Comparison of ENCODE assay signal across 15 mouse cellular contexts in the genomic region with DNA sequence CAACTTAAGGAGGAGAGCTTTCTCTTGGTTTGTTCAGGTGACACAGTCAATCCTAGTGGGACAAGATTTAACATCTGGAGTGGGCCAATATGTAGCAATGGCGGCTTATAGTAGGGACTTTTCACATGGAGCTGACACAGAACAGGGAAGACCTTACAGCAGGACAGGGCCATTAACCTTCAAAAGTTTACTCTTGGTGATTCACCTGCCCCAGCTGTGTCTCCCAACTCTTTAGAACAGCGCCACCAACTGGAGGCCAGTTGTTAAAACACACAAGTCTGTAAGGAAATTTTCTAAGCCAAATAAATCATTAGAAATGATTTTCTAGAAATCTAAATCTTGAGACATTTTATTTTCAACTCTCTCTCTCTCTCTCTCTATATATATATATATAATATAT. TPM values are rescaled to one million over a fixed set of nuclear protein-coding genes. Genes with fewer than 3 reads are reported as not detected.
DNase-seq lines count a peak whose midpoint lies in the region; ATAC-seq and TF ChIP-seq lines count a peak whose summit lies in the region.
"Had no signal": no experiment of that assay in that cellular context is flagged by ENCODE, and none has a peak within 500 bp of the region (broad histone marks: within the 10 kb centered on the region; RNA-seq: fewer than 3 reads in every experiment).

No protein-coding gene starts in this region.

- WGBS in heart, adult 2 months, result 43% methylated on average over 2 of the region's 2 CpGs
- WGBS in midbrain, postnatal 0 days, result 38% methylated on average over 2 of the region's 2 CpGs
- 44% methylated on average over 2 of the region's 2 CpGs for whole genome bisulfite sequencing in midbrain, embryonic 13.5 days
- 34% methylated on average over 2 of the region's 2 CpGs for WGBS in liver, embryonic 14.5 days (ENCODE audit: insufficient replicate concordance)

- ATAC-seq in midbrain, postnatal 0 days (ENCODE audit: low FRiP score), result no peak
- no peak for ATAC-seq in midbrain, embryonic 13.5 days
- no peak for ATAC-seq in Patski
- ATAC-seq in liver, embryonic 14.5 days (ENCODE audit: insufficient read depth), result no peak
- ATAC-seq in activated CD4-positive, CD25-positive, alpha-beta regulatory T cell, adult 4 months, result no peak
- ATAC-seq in erythroid progenitor cell, adult 5-6 weeks (replicated peaks; ENCODE audit: low FRiP score, poor library complexity, severe bottlenecking), result no peak

- H3K27me3 ChIP-seq in heart, adult 2 months (ENCODE audit: control insufficient read depth, insufficient read depth, low read length), result no peaks in the 10 kb centered on the region
- no peaks in the 10 kb centered on the region for H3K27me3 ChIP-seq in midbrain, postnatal 0 days (ENCODE audit: insufficient read depth, low read length)
- no peaks in the 10 kb centered on the region for H3K27me3 ChIP-seq in midbrain, embryonic 13.5 days
- peaks cover 10% of the 10 kb centered on the region for H3K27me3 ChIP-seq in Patski
- H3K27me3 ChIP-seq in liver, embryonic 14.5 days (ENCODE audit: control insufficient read depth, insufficient read depth, low read length), result no peaks in the 10 kb centered on the region
- H3K27me3 ChIP-seq: embryonic facial prominence, embryonic 13.5 days; neural tube, embryonic 12.5 days had no signal

- POLR2A ChIA-PET in Patski (lab: Charles Lee), result no interaction called here

- H3K79me2 ChIP-seq in heart, adult 2 months (replicated peaks; ENCODE audit: control insufficient read depth, insufficient read depth, low read length), result no peaks in the 10 kb centered on the region

- H3K4me2 ChIP-seq in midbrain, postnatal 0 days (ENCODE audit: low read depth, low read length, poor library complexity, severe bottlenecking), result no peak overlapping the region
- H3K4me2 ChIP-seq in midbrain, embryonic 13.5 days (replicated peaks), result no peak overlapping the region
- no peak overlapping the region for H3K4me2 ChIP-seq in liver, embryonic 14.5 days (ENCODE audit: low read depth)
- H3K4me2 ChIP-seq: embryonic facial prominence, embryonic 13.5 days; lung, embryonic 14.5 days; neural tube, embryonic 12.5 days had no signal

- TF ChIP-seq CTCF in heart, adult 2 months (IDR thresholded peaks at IDR 0.05), result peak; percentile 51
- TF ChIP-seq CTCF in midbrain, postnatal 0 days (IDR thresholded peaks at IDR 0.05), result peak; percentile 20; the same call in 1 of the 2 replicates
- peak; percentile 60 for TF ChIP-seq CTCF in Patski (IDR thresholded peaks at IDR 0.05)
- peak; percentile 42 for TF ChIP-seq CTCF in liver, embryonic 14.5 days (IDR thresholded peaks at IDR 0.05; ENCODE audit: low read depth)

- TF ChIP-seq EP300 in heart, adult 2 months (IDR thresholded peaks at IDR 0.05; ENCODE audit: insufficient read depth, low read depth, low read length), result no peak
- TF ChIP-seq EP300 in liver, embryonic 14.5 days (IDR thresholded peaks at IDR 0.05; ENCODE audit: low read depth), result no peak

- intact Hi-C loops in heart, adult 2 months (cut with DNase I), result no loop called here

- no peaks in the 10 kb centered on the region for H3K36me3 ChIP-seq in heart, adult 2 months (ENCODE audit: control insufficient read depth, insufficient read depth, low read length)
- H3K36me3 ChIP-seq in midbrain, postnatal 0 days (ENCODE audit: insufficient read depth, low read length), result no peaks in the 10 kb centered on the region
- no peaks in the 10 kb centered on the region for H3K36me3 ChIP-seq in midbrain, embryonic 13.5 days
- H3K36me3 ChIP-seq in liver, embryonic 14.5 days (replicated peaks; ENCODE audit: control insufficient read depth, insufficient read depth, low read depth), result no peaks in the 10 kb centered on the region
- H3K36me3 ChIP-seq: embryonic facial prominence, embryonic 13.5 days; G1E; hindbrain, embryonic 10.5 days; neural tube, embryonic 12.5 days had no signal

- in situ Hi-C loops in Patski (cut with MboI; ENCODE audit: low pct_unique_long_range_greater_than_20kb), result no loop called here

- CTCF ChIA-PET in Patski (lab: Charles Lee), result interaction anchor here (1.0 to 4.4 kb wide), 6 partner anchors 11 to 28 kb away, joined by 3 to 21 read pairs (median 4); no protein-coding TSS in a partner anchor

- no peak for DNase-seq in heart, adult 2 months
- DNase-seq in heart, adult 8-10 months (ENCODE audit: low spot score), result no peak
- no peak for DNase-seq in midbrain, postnatal 0 days (ENCODE audit: low spot score)
- no peak for DNase-seq in Patski (ENCODE audit: low read depth, low spot score)
- peak; percentile 10 to 36 (median 29) for DNase-seq in liver, embryonic 14.5 days (ENCODE audit: low read depth in 3 of 3, low spot score in 3 of 3)
- DNase-seq: cerebellum, adult 11 months; lung, embryonic 14.5 days had no signal

- H3K4me1 ChIP-seq in heart, adult 2 months (ENCODE audit: control insufficient read depth, insufficient read depth, low read length), result no peaks in the 10 kb centered on the region
- no peaks in the 10 kb centered on the region for H3K4me1 ChIP-seq in midbrain, postnatal 0 days (ENCODE audit: insufficient read depth, low read length)
- no peaks in the 10 kb centered on the region for H3K4me1 ChIP-seq in midbrain, embryonic 13.5 days (replicated peaks)
- H3K4me1 ChIP-seq in liver, embryonic 14.5 days (replicated peaks; ENCODE audit: control insufficient read depth in 2 of 2, insufficient read depth in 2 of 2, low read length in 1 of 2), result peaks cover 11 to 20% of the 10 kb centered on the region in 2 experiments
- H3K4me1 ChIP-seq: embryonic facial prominence, embryonic 13.5 days; neural tube, embryonic 12.5 days had no signal

- H3K27ac ChIP-seq in heart, adult 2 months, result no peak overlapping the region
- H3K27ac ChIP-seq in midbrain, postnatal 0 days (ENCODE audit: low read depth, low read length), result no peak overlapping the region
- no peak overlapping the region for H3K27ac ChIP-seq in midbrain, embryonic 13.5 days
- H3K27ac ChIP-seq in liver, embryonic 14.5 days, result no peak overlapping the region
- H3K27ac ChIP-seq: embryonic facial prominence, embryonic 13.5 days; hindbrain, embryonic 10.5 days; neural tube, embryonic 12.5 days had no signal

- no peak overlapping the region for H3K9ac ChIP-seq in heart, adult 2 months (ENCODE audit: low read depth, low read length)
- H3K9ac ChIP-seq in midbrain, postnatal 0 days (replicated peaks; ENCODE audit: low read length, poor library complexity, severe bottlenecking), result no peak overlapping the region
- no peak overlapping the region for H3K9ac ChIP-seq in midbrain, embryonic 13.5 days (replicated peaks)
- H3K9ac ChIP-seq in liver, embryonic 14.5 days (replicated peaks), result no peak overlapping the region
- H3K9ac ChIP-seq: embryonic facial prominence, embryonic 13.5 days; lung, embryonic 14.5 days; neural tube, embryonic 12.5 days had no signal

- no peak overlapping the region for H3K4me3 ChIP-seq in heart, adult 2 months
- H3K4me3 ChIP-seq in midbrain, postnatal 0 days (ENCODE audit: low read depth, low read length), result no peak overlapping the region
- H3K4me3 ChIP-seq in midbrain, embryonic 13.5 days (replicated peaks), result no peak overlapping the region
- no peak overlapping the region for H3K4me3 ChIP-seq in liver, embryonic 14.5 days (ENCODE audit: insufficient read depth in 1 of 2, low read depth in 2 of 2, low read length in 2 of 2)
- H3K4me3 ChIP-seq: embryonic facial prominence, embryonic 13.5 days; hindbrain, embryonic 10.5 days; neural tube, embryonic 12.5 days had no signal

- H3K9me3 ChIP-seq in midbrain, postnatal 0 days (ENCODE audit: low read length), result no peaks in the 10 kb centered on the region
- no peaks in the 10 kb centered on the region for H3K9me3 ChIP-seq in midbrain, embryonic 13.5 days
- H3K9me3 ChIP-seq in liver, embryonic 14.5 days (ENCODE audit: control insufficient read depth, low read length), result no peaks in the 10 kb centered on the region
- H3K9me3 ChIP-seq: embryonic facial prominence, embryonic 13.5 days; hindbrain, embryonic 10.5 days; neural tube, embryonic 12.5 days had no signal

- TF ChIP-seq POLR2A in heart, adult 2 months (IDR thresholded peaks at IDR 0.05; ENCODE audit: insufficient read depth, low read depth, low read length), result no peak

RNA-seq across cellular contexts. Expression of gene Fkbp4, which starts 28.8 kb away (rescaled TPM):
- 100 to 1,000 TPM; 351 to 359 TPM for total RNA-seq in heart, adult 2 months (2021)
- 206 and 250 TPM in 2 replicates for polyA plus RNA-seq in heart, adult 2 months (2012; rRNA removed)
- 100 to 1,000 TPM; 337 to 380 (median 365) TPM for total RNA-seq in heart, adult 8-10 months (2022)
- 164 and 180 TPM in 2 replicates for total RNA-seq in midbrain, postnatal 0 days (2014; rRNA removed)
- 245 and 253 TPM in 2 replicates for polyA plus RNA-seq in midbrain, postnatal 0 days (2015; fragmentation: Nextera tagmentation; extraction: Ambion mirVana)
- polyA plus RNA-seq in midbrain, embryonic 13.5 days (2015; fragmentation: Nextera tagmentation; extraction: Ambion mirVana), result 430 and 454 TPM in 2 replicates
- 284 TPM for polyA plus RNA-seq in Patski (2021)
- polyA plus RNA-seq in liver, embryonic 14.5 days (2012; rRNA removed), result 86.7 and 121 TPM in 2 replicates
- polyA plus RNA-seq in liver, embryonic 14.5 days (2014; fragmentation: Nextera tagmentation; extraction: Ambion mirVana), result 158 and 179 TPM in 2 replicates
- 10 to 100 TPM; 47.6 to 76.7 TPM for polyA plus RNA-seq in activated CD4-positive, CD25-positive, alpha-beta regulatory T cell, adult 4 months (2017; shearing (Covaris generic))
- 18.0 and 23.5 TPM in 2 replicates for total RNA-seq in erythroid progenitor cell, adult 5-6 weeks (2015; ENCODE audit: low replicate concordance)
- total RNA-seq in erythroid progenitor cell, adult 5-6 weeks (2017; ENCODE audit: low replicate concordance), result 40.8 and 44.4 TPM in 2 replicates

RNA-seq across cellular contexts. Expression of gene Itfg2, which starts 42.6 kb away (rescaled TPM):
- total RNA-seq in heart, adult 2 months (2021), result 10 to 100 TPM; 17.0 to 21.2 TPM
- 11.9 and 21.5 TPM in 2 replicates for polyA plus RNA-seq in heart, adult 2 months (2012; rRNA removed)
- total RNA-seq in heart, adult 8-10 months (2022), result 10 to 100 TPM; 16.0 to 20.0 (median 16.9) TPM
- total RNA-seq in midbrain, postnatal 0 days (2014; rRNA removed), result 37.3 and 40.2 TPM in 2 replicates
- polyA plus RNA-seq in midbrain, postnatal 0 days (2015; fragmentation: Nextera tagmentation; extraction: Ambion mirVana), result 37.4 and 41.5 TPM in 2 replicates
- 43.6 and 48.7 TPM in 2 replicates for polyA plus RNA-seq in midbrain, embryonic 13.5 days (2015; fragmentation: Nextera tagmentation; extraction: Ambion mirVana)
- 20.4 TPM for polyA plus RNA-seq in Patski (2021)
- polyA plus RNA-seq in liver, embryonic 14.5 days (2012; rRNA removed), result 9.4 and 9.8 TPM in 2 replicates
- polyA plus RNA-seq in liver, embryonic 14.5 days (2014; fragmentation: Nextera tagmentation; extraction: Ambion mirVana), result 8.7 and 11.9 TPM in 2 replicates
- polyA plus RNA-seq in activated CD4-positive, CD25-positive, alpha-beta regulatory T cell, adult 4 months (2017; shearing (Covaris generic)), result 10 to 100 TPM; 17.6 to 20.6 TPM
- total RNA-seq in erythroid progenitor cell, adult 5-6 weeks (2015; ENCODE audit: low replicate concordance), result 3.6 and 37.3 TPM in 2 replicates
- 5.9 and 19.5 TPM in 2 replicates for total RNA-seq in erythroid progenitor cell, adult 5-6 weeks (2017; ENCODE audit: low replicate concordance)

RNA-seq across cellular contexts. Expression of gene Pzp, which starts 59.2 kb away (rescaled TPM):
- 1 to 10 TPM; 1.9 to 3.0 TPM for total RNA-seq in heart, adult 2 months (2021)
- polyA plus RNA-seq in heart, adult 2 months (2012; rRNA removed), result 0.57 and 2.0 TPM in 2 replicates
- 1 to 10 TPM; 2.2 to 3.6 (median 2.7) TPM for total RNA-seq in heart, adult 8-10 months (2022)
- not detected in 2 replicates for total RNA-seq in midbrain, postnatal 0 days (2014; rRNA removed)
- polyA plus RNA-seq in midbrain, postnatal 0 days (2015; fragmentation: Nextera tagmentation; extraction: Ambion mirVana), result 0.16 TPM in 1 of 2 replicates, not detected in the other
- 0.04 TPM in 1 of 2 replicates, not detected in the other for polyA plus RNA-seq in midbrain, embryonic 13.5 days (2015; fragmentation: Nextera tagmentation; extraction: Ambion mirVana)
- polyA plus RNA-seq in Patski (2021), result 0.04 TPM
- 119 and 187 TPM in 2 replicates for polyA plus RNA-seq in liver, embryonic 14.5 days (2012; rRNA removed)
- polyA plus RNA-seq in liver, embryonic 14.5 days (2014; fragmentation: Nextera tagmentation; extraction: Ambion mirVana), result 201 and 204 TPM in 2 replicates
- polyA plus RNA-seq in activated CD4-positive, CD25-positive, alpha-beta regulatory T cell, adult 4 months (2017; shearing (Covaris generic)), result under 1 TPM in 1 of 2 experiments, not detected in 1; 0.24 TPM
- total RNA-seq in erythroid progenitor cell, adult 5-6 weeks (2015; ENCODE audit: low replicate concordance), result not detected in 2 replicates
- not detected in 2 replicates for total RNA-seq in erythroid progenitor cell, adult 5-6 weeks (2017; ENCODE audit: low replicate concordance)
- total RNA-seq: layer of hippocampus, postnatal 10 days had no signal
- polyA plus RNA-seq: G1E; hindbrain, embryonic 10.5 days; neural tube, embryonic 12.5 days had no signal

Comparison
In these comparisons a context has a peak if more than half of its experiments do, and no peak if none do; other contexts are left out.
1. DNase-seq: peak in liver, embryonic 14.5 days (3 of 3); none in heart, adult 2 months (0 of 2), heart, adult 8-10 months (single experiment), midbrain, postnatal 0 days (single experiment) and Patski (single experiment).
2. RNA of gene Pzp, which starts 59.2 kb away (polyA plus RNA-seq): 119 to 204 TPM in liver, embryonic 14.5 days; 0.57 to 2.0 TPM in heart, adult 2 months, 0.24 TPM in activated CD4-positive, CD25-positive, alpha-beta regulatory T cell, adult 4 months, 0.04 TPM in Patski (single experiment), 0.16 TPM in midbrain, postnatal 0 days and 0.04 TPM in midbrain, embryonic 13.5 days; every median in the first group is over 10 times any median in the second.
3. Peak in every context shown above with its lines, with median percentiles within 50 percentile points of each other: CTCF ChIP-seq.